Mouse (Mus musculus) neural tube, embryonic 12.5 days (tissue): ENCODE results near the gene Neu2. TPM values are rescaled to one million over a fixed set of nuclear protein-coding genes. Genes with fewer than 3 reads are reported as not detected.

Experiments
- ATAC-seq: fragments of 200-750 bp; cut with Nextera tagmentation; 2 replicates; pipeline ENCODE4 v1.8.0; 2017; ENCODE audit warnings: low read depth, mild to moderate bottlenecking, moderate TSS enrichment, moderate library complexity; ENCODE audit not compliant: low FRiP score
- H3K27ac ChIP-seq: fragments of 300-500 bp; sonication (generic); 2 replicates; pipeline ENCODE4 v1.5.1; 2016
- H3K27me3 ChIP-seq: fragments of 300-500 bp; sonication (generic); replicated peaks from 2 replicates; pipeline ENCODE4 v1.6.1; 2016; ENCODE audit warnings: mild to moderate bottlenecking
- H3K36me3 ChIP-seq: fragments of 300-500 bp; sonication (generic); 2 replicates; pipeline ENCODE4 v1.6.1; 2016; ENCODE audit warnings: mild to moderate bottlenecking
- H3K4me1 ChIP-seq: fragments of 300-500 bp; sonication (generic); 2 replicates; pipeline ENCODE4 v1.6.1; 2016
- H3K4me2 ChIP-seq: fragments of 300-500 bp; sonication (generic); replicated peaks from 2 replicates; pipeline ENCODE4 v1.6.1; 2016; ENCODE audit warnings: mild to moderate bottlenecking
- H3K4me3 ChIP-seq: fragments of 300-500 bp; sonication (generic); 2 replicates; pipeline ENCODE4 v1.5.1; 2016
- H3K9ac ChIP-seq: fragments of 300-500 bp; sonication (generic); 2 replicates; pipeline ENCODE4 v1.6.1; 2016; ENCODE audit warnings: mild to moderate bottlenecking
- H3K9me3 ChIP-seq: fragments of 300-500 bp; sonication (generic); 2 replicates; pipeline ENCODE4 v1.6.1; 2016; ENCODE audit warnings: mild to moderate bottlenecking
- whole genome bisulfite sequencing: fragments of 180-500 bp; shearing (Covaris S2); methylation state at CpG from one replicate; pipeline ENCODE4 v1.1.7; 2016; 5-methylcytosine and 5-hydroxymethylcytosine counted together
- polyA plus RNA-seq: library from polyadenylated mRNA; unstranded; fragments of >200 nt; fragmentation: Nextera tagmentation; extraction: Ambion mirVana; gene quantifications from 2 replicates; pipeline ENCODE4 v1.2.1, GENCODE M21; 2016

Gene Neu2
- polyA plus RNA-seq, 1 experiment from 2014 or later = not detected

DNA sequence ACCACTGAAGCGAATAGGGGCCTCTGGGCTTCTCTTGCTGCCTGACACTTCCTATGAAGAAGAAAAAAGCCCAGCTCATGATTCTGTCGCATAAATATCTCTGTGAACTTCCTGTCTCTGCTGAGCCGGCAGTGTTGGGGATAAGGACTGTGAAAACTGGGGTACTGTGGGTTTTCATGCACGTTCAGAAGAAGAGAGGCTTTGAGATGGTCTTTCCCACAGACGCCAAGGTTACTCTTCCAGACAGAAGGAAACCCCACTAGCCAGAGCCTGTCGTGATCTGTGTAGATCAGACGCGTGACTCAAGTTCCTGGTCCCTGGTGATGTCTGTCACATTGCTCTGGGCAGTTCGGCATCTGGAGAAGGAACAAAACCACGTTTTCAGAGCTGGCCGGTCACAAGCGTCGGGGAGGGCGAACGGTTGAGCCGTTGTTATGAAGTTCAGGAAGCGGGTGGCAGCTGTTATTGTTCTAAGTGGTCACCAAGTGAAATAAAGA, 130.5 kb downstream of the Neu2 start:
- Histone ChIP-seq H3K36me3 (no peaks in the 10 kb centered on the region), H3K27me3 (no peaks in the 10 kb centered on the region), H3K4me3 (no peak overlapping the region), H3K9me3 (no peaks in the 10 kb centered on the region), H3K27ac (no peak overlapping the region), H3K4me1 (no peaks in the 10 kb centered on the region), H3K9ac (no peak overlapping the region), H3K4me2 (no peak overlapping the region)
- no peak for ATAC-seq
- 79% methylated on average over 17 of the region's 17 CpGs for WGBS

DNA sequence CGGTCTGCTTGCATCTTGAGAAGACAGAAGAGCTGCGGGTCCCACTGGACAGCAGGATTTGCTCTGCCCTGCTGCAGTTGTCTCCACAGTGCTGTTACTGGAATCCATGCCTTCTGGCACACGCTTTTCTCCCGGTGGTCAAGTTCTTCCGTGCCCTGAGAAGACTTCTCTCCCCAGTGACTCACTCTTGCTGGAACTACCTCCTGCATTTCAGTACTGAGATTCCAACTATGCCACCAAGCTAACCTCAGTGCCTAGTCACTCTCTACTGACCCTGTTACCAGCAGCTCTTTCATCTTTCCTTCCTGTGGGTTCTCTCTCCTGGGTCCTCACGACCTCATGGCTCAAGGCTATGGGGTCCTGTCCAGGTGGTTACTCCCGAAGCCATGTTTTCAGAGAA, 133.3 kb downstream of the Neu2 start:
- 88% methylated on average over 7 of the region's 7 CpGs for WGBS
- H3K9me3 ChIP-seq = no peaks in the 10 kb centered on the region
- no peak overlapping the region for H3K4me2 ChIP-seq
- H3K9ac ChIP-seq = no peak overlapping the region
- H3K4me1 ChIP-seq = no peaks in the 10 kb centered on the region
- H3K36me3 ChIP-seq = no peaks in the 10 kb centered on the region
- no peak overlapping the region for H3K27ac ChIP-seq
- no peak for ATAC-seq
- no peak overlapping the region for H3K4me3 ChIP-seq
- no peaks in the 10 kb centered on the region for H3K27me3 ChIP-seq

DNA sequence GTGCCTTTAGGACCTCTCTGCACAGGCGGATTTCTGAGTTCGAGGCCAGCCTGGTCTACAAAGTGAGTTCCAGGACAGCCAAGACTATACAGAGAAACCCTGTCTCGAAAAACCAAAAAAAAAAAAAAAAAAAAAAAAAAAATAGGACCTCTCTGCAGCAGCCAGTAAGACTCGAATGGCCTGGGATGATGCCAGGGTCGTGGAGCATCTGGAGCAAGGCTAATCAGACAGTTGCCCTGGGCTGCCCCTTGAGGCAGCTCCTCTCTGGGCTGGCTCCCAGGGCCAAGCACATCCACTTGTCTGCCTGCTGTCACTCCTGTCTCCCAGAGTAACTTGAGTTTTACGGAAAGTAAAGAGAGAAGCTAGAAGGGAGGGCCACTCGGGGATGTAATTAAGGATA, 135.4 kb downstream of the Neu2 start:
- Histone ChIP-seq H3K27me3 (no peaks in the 10 kb centered on the region), H3K27ac (no peak overlapping the region), H3K4me1 (no peaks in the 10 kb centered on the region), H3K4me2 (no peak overlapping the region), H3K36me3 (no peaks in the 10 kb centered on the region), H3K4me3 (no peak overlapping the region), H3K9me3 (no peaks in the 10 kb centered on the region), H3K9ac (no peak overlapping the region)
- ATAC-seq = no peak
- WGBS = 73% methylated on average over 7 of the region's 7 CpGs

DNA sequence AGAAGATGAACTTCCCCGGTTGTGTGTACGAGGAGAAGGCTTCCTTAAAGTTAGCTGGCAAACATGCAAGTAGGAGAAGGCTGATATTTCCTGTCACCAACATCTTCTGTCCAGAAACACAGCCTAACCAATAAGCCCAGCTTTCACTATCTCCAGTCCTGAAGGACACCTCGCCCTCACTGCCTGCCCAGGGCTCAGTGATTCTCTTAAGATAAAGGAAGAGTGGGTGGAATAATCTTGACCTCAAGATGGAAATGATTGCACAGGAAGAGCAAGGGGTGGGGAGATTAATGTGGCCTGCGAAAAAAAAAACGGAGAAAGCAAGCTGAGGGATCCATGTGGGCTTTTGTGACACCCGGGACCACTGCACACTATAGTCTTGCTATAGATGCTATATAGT, 136.1 kb downstream of the Neu2 start:
- H3K9me3 ChIP-seq = no peaks in the 10 kb centered on the region
- H3K4me2 ChIP-seq = no peak overlapping the region
- H3K4me1 ChIP-seq = no peaks in the 10 kb centered on the region
- no peaks in the 10 kb centered on the region for H3K27me3 ChIP-seq
- no peak for ATAC-seq
- H3K27ac ChIP-seq = no peak overlapping the region
- H3K4me3 ChIP-seq = no peak overlapping the region
- H3K9ac ChIP-seq = no peak overlapping the region
- H3K36me3 ChIP-seq = no peaks in the 10 kb centered on the region
- 88% methylated on average over 6 of the region's 6 CpGs for WGBS

Other genes with a start within 250 kb of the Neu2 start
- gene Efhd1, start 245.5 kb upstream of the Neu2 start, polyA plus RNA-seq = 0.37 and 0.84 TPM in 2 replicates
- 62.4 and 66.1 TPM in 2 replicates for gene Gigyf2, start 182.9 kb upstream of the Neu2 start, polyA plus RNA-seq
- gene Kcnj13, start 115.2 kb upstream of the Neu2 start, polyA plus RNA-seq = 1.0 TPM in 2 replicates
- not detected in 2 replicates for gene Snorc, start 39.6 kb upstream of the Neu2 start, polyA plus RNA-seq
- gene Ngef, start 64.0 kb downstream of the Neu2 start, polyA plus RNA-seq = 2.6 and 3.0 TPM in 2 replicates
- 2.9 and 3.3 TPM in 2 replicates for gene Inpp5d, start 110.4 kb downstream of the Neu2 start, polyA plus RNA-seq
- gene Atg16l1, start 246.0 kb downstream of the Neu2 start, polyA plus RNA-seq = 56.1 and 56.9 TPM in 2 replicates